Mouse (Mus musculus) kidney, embryonic 16.5 days (tissue): ENCODE results near the gene Zfp872. TPM values are rescaled to one million over a fixed set of nuclear protein-coding genes. Genes with fewer than 3 reads are reported as not detected.
"Not testable (repeated sequence)": the region's sequence is repeated elsewhere in the genome, so short reads cannot be mapped to it uniquely, and the experiment has no call there.

Experiments used
- ATAC-seq: fragments of 200-750 bp; cut with Nextera tagmentation; 2 replicates; pipeline ENCODE4 v1.8.0; 2017; ENCODE audit warnings: moderate TSS enrichment; ENCODE audit not compliant: low FRiP score, low TSS enrichment
- H3K27ac ChIP-seq: fragments of 300-500 bp; sonication (generic); 2 replicates; pipeline ENCODE4 v1.5.1; 2014; ENCODE audit warnings: low read length
- H3K27me3 ChIP-seq: fragments of 300-500 bp; sonication (generic); 2 replicates; pipeline ENCODE4 v1.6.1; 2014; ENCODE audit warnings: low read length, control low read depth, mixed read lengths; ENCODE audit not compliant: insufficient read depth
- H3K36me3 ChIP-seq: fragments of 300-500 bp; sonication (generic); 2 replicates; pipeline ENCODE4 v1.6.1; 2014; ENCODE audit warnings: low read length, control low read depth, mixed read lengths; ENCODE audit not compliant: insufficient read depth
- H3K4me1 ChIP-seq: fragments of 300-500 bp; sonication (generic); 2 replicates; pipeline ENCODE4 v1.6.1; 2014; ENCODE audit warnings: low read length, control low read depth, mixed read lengths; ENCODE audit not compliant: insufficient read depth
- H3K4me2 ChIP-seq: fragments of 300-500 bp; sonication (generic); replicated peaks from 2 replicates; pipeline ENCODE4 v1.6.1; 2014; ENCODE audit warnings: low read depth, low read length
- H3K4me3 ChIP-seq: fragments of 300-500 bp; sonication (generic); 2 replicates; pipeline ENCODE4 v1.5.1; 2014; ENCODE audit warnings: mild to moderate bottlenecking, low read length
- H3K9ac ChIP-seq: fragments of 300-500 bp; sonication (generic); replicated peaks from 2 replicates; pipeline ENCODE4 v1.6.1; 2014; ENCODE audit warnings: low read length
- H3K9me3 ChIP-seq: fragments of 300-500 bp; sonication (generic); 2 replicates; pipeline ENCODE4 v1.6.1; 2016; ENCODE audit warnings: low read length, control low read depth
- WGBS: fragments of 180-500 bp; shearing (Covaris S2); extraction: QIAGEN DNeasy Blood & Tissue Kit; methylation state at CpG from one replicate; pipeline ENCODE4 v1.1.7; 2014; 5-methylcytosine and 5-hydroxymethylcytosine counted together
- polyA plus RNA-seq: library from polyadenylated mRNA; unstranded; fragments of >200 nt; fragmentation: Nextera tagmentation; extraction: Ambion mirVana; gene quantifications from 2 replicates; pipeline ENCODE4 v1.2.1, GENCODE M21; 2015

The Zfp872 gene
- polyA plus RNA-seq, 1 experiment from 2014 or later = 0.20 TPM

DNA sequence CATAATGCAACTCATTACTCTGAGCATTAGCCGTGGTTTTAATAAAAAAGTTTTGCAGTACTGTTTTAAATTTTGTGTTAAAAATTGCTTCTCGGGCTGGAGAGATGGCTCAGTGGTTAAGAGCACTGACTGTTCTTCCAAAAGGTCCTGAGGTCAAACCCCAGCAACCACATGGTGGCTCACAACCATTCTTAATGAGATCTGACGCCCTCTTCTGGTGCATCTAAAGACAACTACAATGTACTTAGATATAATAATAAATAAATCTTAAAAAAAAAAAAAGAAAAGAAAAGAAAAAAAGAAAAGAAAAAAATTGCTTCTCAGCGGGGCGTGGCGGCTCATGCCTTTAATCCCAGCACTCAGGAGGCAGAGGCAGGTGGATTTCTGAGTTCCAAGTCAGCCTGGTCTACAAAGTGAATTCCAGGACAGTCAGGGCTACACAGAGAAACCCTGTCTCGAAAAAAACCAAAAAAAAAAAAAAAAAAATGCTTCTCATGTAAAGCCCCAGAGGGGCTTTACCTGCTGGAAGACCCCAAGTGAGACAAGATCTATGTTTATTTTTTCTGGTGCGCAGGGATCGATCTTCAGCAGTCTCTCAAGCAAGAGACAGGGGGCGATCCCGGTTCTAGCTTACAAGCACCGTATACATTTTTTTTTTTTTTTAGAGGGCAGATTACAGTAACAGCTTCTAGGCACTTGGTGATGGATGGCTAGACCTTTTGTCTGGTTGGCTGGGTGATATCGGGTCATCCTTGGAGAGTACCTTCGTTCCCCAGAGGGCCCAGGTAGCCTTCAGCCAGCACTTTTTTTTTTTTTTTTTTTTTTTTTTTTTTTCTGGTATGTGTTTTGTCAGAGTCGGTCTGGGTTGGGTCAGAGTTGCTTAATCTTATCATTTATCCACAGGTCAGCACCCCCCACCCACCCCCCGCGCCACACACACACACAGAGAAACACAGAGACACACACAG lies 36.9 kb downstream of the Zfp872 start:
- peak; percentile 68 for ATAC-seq
- no peaks in the 10 kb centered on the region for H3K27me3 ChIP-seq
- H3K9ac ChIP-seq = peak overlapping the region; percentile 83
- H3K4me2 ChIP-seq = peak overlapping the region; percentile 83
- H3K4me3 ChIP-seq = peak overlapping the region; percentile 73
- H3K36me3 ChIP-seq = no peaks in the 10 kb centered on the region
- peaks cover 4% of the 10 kb centered on the region for H3K4me1 ChIP-seq
- peak overlapping the region; percentile 95; the same call in 1 of the 2 replicates for H3K27ac ChIP-seq
- WGBS = 28% methylated on average over 17 of the region's 17 CpGs
- 0 out of 2 replicates have a peak, but pooled peaks cover 2% of the 10 kb centered on the region for H3K9me3 ChIP-seq

DNA sequence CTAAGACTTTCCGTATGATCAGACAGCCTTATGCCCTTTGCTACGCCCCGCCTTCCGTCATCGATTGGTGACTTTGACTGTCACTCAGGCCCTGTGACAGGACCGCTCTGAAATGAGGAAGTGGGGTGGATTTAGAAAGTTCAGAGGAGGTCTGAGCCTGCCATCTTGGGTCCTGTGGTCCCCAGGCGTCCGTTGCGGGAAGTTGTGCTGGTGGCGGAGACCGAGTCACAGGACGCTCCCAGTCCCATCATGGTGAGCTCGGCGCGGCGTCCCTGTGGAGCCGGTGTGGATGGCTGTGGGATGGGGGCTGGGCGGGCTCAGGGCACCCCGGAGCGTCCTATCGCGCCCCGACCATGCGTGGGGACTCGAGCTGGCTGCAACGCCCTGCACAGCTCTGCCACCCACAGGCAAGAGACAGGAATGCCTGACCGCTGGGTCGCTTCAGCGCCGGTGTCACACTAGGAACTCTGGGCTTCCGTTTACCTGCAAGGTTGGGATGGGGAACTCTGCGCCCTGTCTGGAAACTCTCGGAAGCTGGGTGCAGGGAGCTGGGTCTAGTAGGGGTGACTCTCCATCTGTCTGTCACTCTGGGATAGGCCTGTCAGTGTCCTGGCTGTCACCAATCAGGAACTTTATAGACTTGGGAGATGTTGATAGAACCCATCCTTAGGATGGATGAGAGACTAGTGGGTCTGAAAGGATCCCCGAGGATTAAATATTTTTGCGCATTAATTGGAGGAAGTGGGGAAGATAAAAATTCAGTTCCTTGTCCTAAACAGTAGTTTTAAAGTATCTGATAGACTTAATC lies 37.9 kb downstream of the Zfp872 start, which contains the start of gene Zfp809:
Gene Zfp809, plus strand, starts transcription at position 134 of the 808 bp plus-strand sequence.
- peak; percentile 99 for ATAC-seq
- Histone ChIP-seq H3K4me3 (peak within 1 kb of the TSS; percentile 73), H3K27ac (peak within 1 kb of the TSS; percentile 95), H3K27me3 (no peaks in the 10 kb centered on the region), H3K9ac (peak within 1 kb of the TSS; percentile 83), H3K36me3 (no peaks in the 10 kb centered on the region), H3K9me3 (0 out of 2 replicates have a peak, but pooled peaks cover 2% of the 10 kb centered on the region), H3K4me2 (peak within 1 kb of the TSS; percentile 83), H3K4me1 (peaks cover 4% of the 10 kb centered on the region)
- 2% methylated on average over 35 of the region's 35 CpGs for WGBS

DNA sequence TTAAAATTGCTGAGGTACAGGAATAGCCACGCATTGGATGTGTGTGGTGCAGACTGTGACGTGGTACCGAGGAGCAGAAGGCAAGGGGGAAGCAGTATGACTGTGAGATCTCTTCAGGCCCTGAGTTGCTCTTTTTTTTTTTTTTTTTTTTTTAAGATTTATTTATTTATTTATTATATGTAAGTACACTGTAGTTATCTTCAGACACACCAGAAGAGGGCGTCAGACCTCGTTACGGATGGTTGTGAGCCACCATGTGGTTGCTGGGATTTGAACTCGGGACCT lies 38.4 kb downstream of the Zfp872 start:
- not testable (repeated sequence) for H3K27ac ChIP-seq, ATAC-seq, H3K9me3 ChIP-seq, H3K36me3 ChIP-seq, H3K4me1 ChIP-seq, H3K27me3 ChIP-seq
- H3K9ac ChIP-seq = peak overlapping the region; percentile 83; the same call in 1 of the 2 replicates
- WGBS = 70% methylated on average over 7 of the region's 7 CpGs
- peak overlapping the region; percentile 73 for H3K4me3 ChIP-seq
- peak overlapping the region; percentile 83 for H3K4me2 ChIP-seq

DNA sequence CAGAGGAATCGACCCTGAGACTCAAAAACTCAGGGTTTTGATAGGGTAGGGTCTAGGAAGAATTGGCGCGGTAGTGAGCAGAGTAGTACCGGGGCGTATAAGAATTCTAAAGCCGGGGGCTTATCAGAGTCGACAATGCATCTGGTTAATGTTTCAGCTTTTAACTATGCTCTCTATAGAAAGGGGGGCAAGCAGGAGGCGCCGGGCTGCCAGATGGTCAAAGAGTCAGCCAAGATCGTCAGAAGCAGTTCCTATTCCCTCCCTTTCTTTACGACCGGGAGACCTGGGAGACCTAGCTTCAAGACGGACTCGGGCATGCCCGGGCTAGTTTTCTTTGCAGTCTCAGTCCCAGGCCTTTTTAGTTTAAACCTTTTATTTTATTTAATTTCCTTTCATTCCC lies 39.0 kb downstream of the Zfp872 start:
- ATAC-seq = no peak
- no peak overlapping the region for H3K4me3 ChIP-seq
- H3K9me3 ChIP-seq = 0 out of 2 replicates have a peak, but pooled peaks cover 2% of the 10 kb centered on the region
- no peak overlapping the region for H3K27ac ChIP-seq
- H3K4me2 ChIP-seq = no peak overlapping the region
- no peaks in the 10 kb centered on the region for H3K27me3 ChIP-seq
- no peak overlapping the region for H3K9ac ChIP-seq
- 82% methylated on average over 15 of the region's 15 CpGs for WGBS
- peaks cover 4% of the 10 kb centered on the region for H3K4me1 ChIP-seq
- no peaks in the 10 kb centered on the region for H3K36me3 ChIP-seq

DNA sequence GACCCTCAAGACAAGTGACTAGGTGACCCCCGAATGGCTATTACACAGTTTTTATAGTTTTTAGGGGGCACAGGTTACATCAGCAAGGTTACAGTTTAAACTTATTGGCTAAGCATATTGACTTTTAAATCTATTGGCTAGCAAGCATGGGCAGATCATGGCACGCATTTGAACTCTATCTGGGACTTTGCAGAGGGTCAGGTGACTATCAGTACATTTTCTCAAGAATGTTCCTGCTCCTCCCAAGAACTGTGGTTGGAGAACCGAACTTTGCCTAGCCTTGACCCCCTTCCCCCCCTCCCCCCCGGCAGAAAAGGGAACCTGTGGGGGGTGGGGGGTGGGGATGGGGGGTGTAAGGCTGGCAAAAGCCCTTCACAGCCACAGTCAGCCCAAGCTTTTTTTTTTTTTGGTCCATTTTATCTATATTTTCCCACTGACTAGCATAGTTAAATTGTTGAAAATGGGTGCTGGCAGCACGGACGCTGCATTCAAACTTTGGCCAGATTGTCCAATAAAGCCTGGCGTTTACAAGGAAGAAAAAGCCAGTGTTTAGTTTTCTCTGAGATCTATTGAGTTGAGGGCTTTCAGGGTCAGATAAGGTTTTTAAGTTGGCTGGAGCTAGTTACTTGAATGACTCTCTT lies 41.6 kb downstream of the Zfp872 start:
- no peak overlapping the region for H3K27ac ChIP-seq
- no peak overlapping the region for H3K4me2 ChIP-seq
- 0 out of 2 replicates have a peak, but pooled peaks cover 2% of the 10 kb centered on the region for H3K9me3 ChIP-seq
- 89% methylated on average over 6 of the region's 7 CpGs for WGBS
- H3K9ac ChIP-seq = no peak overlapping the region
- no peak overlapping the region for H3K4me3 ChIP-seq
- H3K4me1 ChIP-seq = peaks cover 4% of the 10 kb centered on the region
- no peaks in the 10 kb centered on the region for H3K36me3 ChIP-seq
- no peak for ATAC-seq
- H3K27me3 ChIP-seq = no peaks in the 10 kb centered on the region

DNA sequence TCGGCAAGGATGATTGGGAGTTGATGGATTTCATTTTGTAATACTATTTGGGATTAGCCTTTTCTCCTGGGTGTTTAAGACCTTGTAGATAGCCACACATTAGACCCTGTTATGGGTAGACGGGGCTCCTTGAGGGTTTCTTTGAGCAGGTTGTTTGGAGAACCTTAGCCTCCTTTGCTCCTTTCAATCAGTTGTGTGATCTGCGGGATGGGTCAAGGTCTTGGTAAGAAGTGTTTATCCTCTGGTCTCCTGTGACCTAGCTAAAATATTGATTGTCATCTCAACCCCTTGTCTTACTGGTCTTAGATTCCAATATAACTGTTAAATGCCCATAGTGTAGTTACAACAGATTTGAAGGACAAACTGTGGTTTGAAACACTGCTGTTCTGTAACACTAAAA lies 42.2 kb downstream of the Zfp872 start:
- 94% methylated on average over 3 of the region's 3 CpGs for WGBS
- Histone ChIP-seq H3K27me3 (no peaks in the 10 kb centered on the region), H3K36me3 (peaks cover 2% of the 10 kb centered on the region), H3K4me1 (peaks cover 4% of the 10 kb centered on the region), H3K27ac (no peak overlapping the region), H3K4me3 (no peak overlapping the region), H3K4me2 (no peak overlapping the region), H3K9me3 (0 out of 2 replicates have a peak, but pooled peaks cover 2% of the 10 kb centered on the region), H3K9ac (no peak overlapping the region)
- no peak for ATAC-seq

DNA sequence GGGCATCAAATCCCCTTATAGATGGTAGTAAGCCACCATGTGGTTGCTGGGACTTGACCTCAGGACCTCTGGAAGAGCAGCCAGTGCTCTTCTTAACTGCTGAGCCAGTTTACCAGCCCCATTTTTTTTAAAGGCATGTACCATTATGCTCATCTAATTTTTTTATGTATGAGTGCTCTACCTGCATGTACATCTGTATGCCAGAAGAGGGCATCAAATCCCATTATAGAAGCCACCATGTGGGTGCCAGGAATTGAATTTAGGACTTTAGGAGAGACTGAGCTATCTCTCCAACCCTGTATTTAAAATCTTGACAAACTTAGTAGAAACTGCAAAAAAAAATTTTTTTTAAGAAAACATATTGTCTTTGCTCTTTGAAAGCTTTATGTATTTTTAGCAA lies 42.7 kb downstream of the Zfp872 start:
- no peaks in the 10 kb centered on the region for H3K27me3 ChIP-seq
- no peak overlapping the region for H3K4me3 ChIP-seq
- 0 out of 2 replicates have a peak, but pooled peaks cover 2% of the 10 kb centered on the region for H3K9me3 ChIP-seq
- peaks cover 4% of the 10 kb centered on the region for H3K4me1 ChIP-seq
- no peak overlapping the region for H3K9ac ChIP-seq
- H3K4me2 ChIP-seq = no peak overlapping the region
- H3K27ac ChIP-seq = no peak overlapping the region
- peaks cover 7% of the 10 kb centered on the region for H3K36me3 ChIP-seq
- no peak for ATAC-seq

DNA sequence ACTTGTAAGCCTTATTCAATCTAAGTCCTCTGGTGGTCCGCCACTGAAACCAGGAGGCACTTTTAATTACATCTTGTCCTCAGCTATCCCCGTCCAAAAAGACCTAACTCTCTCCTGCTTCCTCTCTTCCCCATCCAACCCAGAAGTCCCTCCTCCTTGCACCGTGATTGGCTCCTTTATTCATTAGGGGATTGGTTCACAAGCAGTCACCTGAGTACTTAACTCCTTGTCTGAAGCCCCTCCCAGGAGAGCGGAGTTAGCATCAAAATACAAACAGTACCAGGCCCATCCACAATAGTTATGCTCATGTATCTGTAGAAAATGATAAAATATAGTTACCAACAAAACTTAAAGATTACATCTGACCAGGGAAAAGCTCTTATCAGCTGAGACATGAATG lies 52.1 kb downstream of the Zfp872 start:
- 96% methylated on average over 4 of the region's 4 CpGs for WGBS
- no peaks in the 10 kb centered on the region for H3K4me1 ChIP-seq
- H3K27me3 ChIP-seq = no peaks in the 10 kb centered on the region
- H3K4me3 ChIP-seq = no peak overlapping the region
- peaks cover 23% of the 10 kb centered on the region; the same call in 1 of the 2 replicates for H3K9me3 ChIP-seq
- no peak for ATAC-seq
- no peak overlapping the region for H3K27ac ChIP-seq
- peaks cover 84% of the 10 kb centered on the region for H3K36me3 ChIP-seq
- no peak overlapping the region for H3K4me2 ChIP-seq
- H3K9ac ChIP-seq = no peak overlapping the region

DNA sequence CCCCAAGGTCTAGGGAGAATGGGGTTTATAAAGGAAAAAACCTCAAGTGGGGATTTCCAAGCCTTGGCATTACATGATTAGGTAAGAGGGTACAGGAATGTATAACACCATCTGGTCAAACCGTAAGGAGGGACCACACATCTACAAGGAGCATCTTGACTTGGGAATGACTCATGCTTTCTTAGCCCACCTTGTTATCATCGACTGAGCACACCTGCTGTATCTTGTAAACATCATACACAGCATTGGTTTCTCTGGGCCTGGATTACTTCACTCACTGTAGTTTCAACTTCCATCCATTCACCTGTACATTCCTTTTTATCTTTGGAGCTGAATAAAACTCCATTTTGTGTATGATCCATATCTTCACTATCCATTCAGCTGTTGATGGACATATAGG lies 56.4 kb downstream of the Zfp872 start:
- Histone ChIP-seq H3K4me2 (no peak overlapping the region), H3K36me3 (peaks cover 83% of the 10 kb centered on the region), H3K27ac (no peak overlapping the region), H3K27me3 (no peaks in the 10 kb centered on the region), H3K4me3 (no peak overlapping the region), H3K9ac (no peak overlapping the region), H3K4me1 (no peaks in the 10 kb centered on the region), H3K9me3 (peaks cover 44% of the 10 kb centered on the region)
- ATAC-seq = no peak
- 98% methylated on average over 2 of the region's 2 CpGs for WGBS
